Mouse (Mus musculus) right cerebral cortex, adult 2 months (tissue): ENCODE measurements around the gene Htr2a.
A peak's percentile ranks its signal among the peaks of the same experiment; 100 is the strongest.

Experiments used
- DNase-seq, 2 experiments: peaks; one replicate each; pipeline ENCODE4 v3.0.0; 2021 to 2022; ENCODE audit warnings: low spot score in 2 of 2

The Htr2a gene

DNA sequence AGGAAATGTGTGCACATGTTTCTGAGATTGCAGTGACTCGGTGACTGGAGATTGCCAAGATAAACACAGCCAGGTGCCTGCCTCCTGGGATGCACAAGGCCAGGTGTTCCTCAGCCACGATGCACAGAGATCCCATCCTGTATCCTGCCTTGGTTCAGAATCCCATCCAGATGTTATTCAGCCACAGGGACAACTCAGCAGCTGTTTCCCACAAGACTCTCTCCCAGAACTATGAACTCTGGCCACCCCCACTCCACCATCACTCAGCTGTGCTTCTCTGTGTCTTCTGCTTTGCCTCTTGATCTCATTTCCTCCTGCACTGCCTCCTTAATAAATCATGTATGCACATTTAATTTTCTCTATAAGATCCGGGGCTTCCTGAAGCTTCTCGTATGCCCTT, 56.1 kb downstream of the Htr2a start:
- DNase-seq, result no peak

DNA sequence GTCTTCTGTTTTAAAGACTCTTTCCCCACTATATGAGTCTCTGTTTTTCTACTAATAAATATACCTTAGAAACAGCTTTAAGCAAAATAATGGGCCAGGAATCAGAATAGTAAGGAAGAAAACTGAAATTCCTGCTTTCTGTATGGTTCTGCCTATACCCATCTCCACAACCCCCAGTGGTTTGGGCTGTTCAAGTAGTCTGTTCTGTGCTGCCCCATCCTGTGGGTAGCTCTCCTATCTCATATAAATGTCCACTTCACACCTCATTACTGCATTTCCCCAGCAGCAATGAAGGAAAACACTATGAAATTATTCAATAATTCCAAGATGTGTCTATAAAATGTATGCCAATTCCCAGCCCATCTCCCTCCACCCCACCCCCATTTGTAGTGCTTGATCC, 56.8 kb downstream of the Htr2a start:
- DNase-seq, result no peak

DNA sequence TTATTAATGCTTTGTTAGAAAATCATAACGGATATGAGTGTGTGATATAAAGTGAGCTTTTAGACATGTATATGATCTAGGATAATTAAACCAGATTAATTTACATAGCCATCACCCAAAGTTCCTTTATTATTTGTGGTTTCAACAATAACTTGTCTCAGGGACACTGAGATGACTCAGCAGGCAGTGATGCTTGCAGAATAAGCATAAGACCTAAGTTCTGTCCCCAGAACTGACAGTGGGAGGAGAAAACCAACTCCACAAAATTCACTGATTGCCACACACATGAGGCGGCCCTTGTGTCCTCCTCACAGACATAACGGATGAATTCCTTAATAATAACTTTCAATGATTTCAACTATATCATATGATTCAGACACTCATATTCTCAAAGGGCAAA, 58.6 kb downstream of the Htr2a start:
- no peak for DNase-seq

GRCm38 (mm10) chr14:74703930-74704329, 63.3 kb downstream of the Htr2a start:
- DNase-seq, result no peak

DNA sequence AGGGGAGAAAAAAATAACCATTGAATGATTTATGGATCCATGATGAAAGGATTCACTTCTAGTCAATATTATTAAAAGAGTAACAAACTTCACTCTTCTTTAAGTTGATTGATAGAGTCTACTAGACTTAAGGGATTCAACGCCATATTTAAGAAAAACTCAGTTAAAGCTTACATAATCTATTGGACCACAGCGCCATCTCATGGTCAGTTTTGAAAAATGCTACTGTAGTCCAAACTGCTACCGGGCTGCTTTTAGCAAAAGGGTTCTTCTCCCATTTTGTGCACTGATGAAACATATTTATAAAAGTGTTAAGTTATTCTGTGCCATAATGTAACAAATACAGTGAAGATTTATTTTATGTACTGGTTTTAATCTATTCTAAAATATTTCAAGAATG, 68.4 kb downstream of the Htr2a start:
- peak; percentile 36 to 66 for DNase-seq

GRCm38 (mm10) chr14:74723541-74723940, 82.9 kb downstream of the Htr2a start:
- no peak for DNase-seq

DNA sequence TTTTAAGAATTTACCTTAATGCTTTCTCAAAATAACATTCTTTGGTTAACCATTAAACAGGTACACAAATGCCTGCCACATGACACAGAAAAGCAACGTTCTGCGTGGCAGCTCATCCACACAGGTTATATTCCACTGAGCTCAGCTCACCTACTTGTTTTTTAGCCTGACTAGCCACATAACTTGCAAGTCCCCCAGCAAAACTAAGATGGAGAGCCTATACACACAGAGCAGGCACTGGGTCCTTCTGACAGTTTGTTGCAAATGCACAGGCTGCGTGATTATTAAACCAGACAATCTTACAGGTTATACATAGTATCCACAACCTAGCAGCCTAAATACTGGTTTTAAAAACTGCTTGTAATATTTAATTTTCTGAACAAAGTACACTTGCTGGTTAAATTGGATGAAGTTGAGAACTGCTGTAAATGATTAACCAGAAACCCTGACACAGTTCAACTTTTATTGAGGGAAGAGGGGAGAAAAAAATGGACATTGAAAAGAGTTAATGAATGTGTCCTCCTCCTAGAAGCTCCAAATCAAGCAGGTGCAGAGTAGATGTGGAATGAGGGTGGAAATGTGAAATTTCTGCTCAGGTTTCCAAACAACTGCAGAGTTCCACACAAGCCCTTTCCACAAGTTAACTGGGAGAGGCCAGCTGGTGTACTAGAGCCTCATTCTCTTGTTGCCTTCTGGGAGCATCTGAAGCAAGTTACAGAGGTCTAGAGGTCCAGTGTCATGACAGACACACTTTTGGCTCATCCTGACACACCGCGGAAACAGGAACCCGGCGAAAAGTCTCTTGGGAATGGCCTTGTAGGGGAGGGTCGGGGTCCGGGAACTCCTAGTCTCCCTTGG, 90.8 kb downstream of the Htr2a start:
- DNase-seq, result no peak

DNA sequence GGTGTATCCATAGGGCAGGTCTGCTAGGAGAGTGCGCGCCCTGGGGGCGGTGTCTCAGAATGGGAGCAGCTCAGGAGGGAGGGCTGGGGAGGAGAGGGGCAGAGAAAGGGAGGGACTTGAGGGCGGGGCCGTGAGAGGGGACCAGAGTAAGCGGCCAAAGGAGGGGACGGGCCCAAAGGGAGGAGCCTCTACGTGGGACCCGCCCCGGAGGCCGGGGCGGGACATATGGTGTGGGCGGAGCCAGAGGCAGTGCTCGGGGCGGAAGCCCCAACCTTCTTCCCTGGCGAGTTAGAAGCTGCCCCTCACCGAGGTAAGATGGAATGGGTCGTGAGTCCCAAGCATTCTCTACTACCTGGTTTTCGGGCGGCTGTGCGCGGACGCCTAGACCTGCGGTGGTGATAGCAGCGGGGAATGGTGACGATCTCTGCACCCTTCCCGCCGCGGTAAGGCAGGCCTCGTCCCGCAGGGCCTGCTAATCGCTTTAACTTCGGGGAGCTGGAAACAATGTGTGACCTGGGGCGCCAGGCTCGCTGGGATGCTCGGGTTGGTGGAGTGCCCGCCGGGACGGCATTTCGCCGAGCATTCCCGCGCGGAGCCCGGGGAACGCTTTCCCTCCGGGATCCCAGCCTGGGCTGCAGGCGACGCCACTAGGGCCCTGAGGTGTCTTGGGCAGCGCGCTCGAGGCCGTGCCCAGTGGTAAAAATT, 91.6 kb downstream of the Htr2a start, which contains the start of gene Esd:
TSS of gene Esd (plus strand) at position 219 of the 705 bp plus-strand sequence.
- DNase-seq, result peak; percentile 79 to 84

GRCm38 (mm10) chr14:74733397-74733796, 92.8 kb downstream of the Htr2a start:
- no peak for DNase-seq

DNA sequence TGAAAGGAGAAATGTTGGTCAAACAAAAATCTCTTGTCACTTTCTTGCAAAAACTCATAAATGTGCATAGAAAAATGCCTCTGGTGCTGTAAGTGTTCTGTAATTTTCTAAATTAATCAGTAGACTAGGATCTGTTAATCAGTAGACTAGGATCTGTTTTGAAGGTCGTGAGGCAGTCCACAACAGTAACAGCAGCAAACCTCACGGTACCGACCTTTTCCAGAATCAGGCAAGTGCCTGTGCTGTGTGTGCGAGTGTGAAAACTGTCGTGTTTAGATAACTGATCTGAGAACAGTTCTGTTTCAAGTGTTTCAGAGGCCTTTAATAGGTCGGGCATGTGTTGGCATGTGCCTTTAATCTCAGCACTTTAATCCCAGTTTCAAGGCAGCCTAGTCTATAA, 94.8 kb downstream of the Htr2a start:
- no peak for DNase-seq

DNA sequence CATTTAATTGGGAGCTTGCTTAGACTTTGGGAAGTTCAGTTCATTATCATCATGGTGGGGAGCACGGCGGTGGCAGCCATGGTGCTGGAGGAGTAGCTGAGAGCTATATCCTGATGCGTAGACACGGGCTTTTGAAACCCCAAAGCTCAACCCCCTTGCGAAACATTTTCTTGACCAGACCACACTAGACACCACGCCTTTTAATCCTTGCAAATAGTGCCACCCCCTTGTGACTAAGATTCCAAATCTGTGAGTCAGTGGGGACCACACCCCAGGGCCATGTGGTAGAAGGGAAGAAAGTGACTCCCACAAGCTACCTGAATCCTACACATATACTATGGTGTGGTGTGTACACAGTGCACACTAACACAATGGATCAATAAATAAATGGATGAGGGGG, 96.2 kb downstream of the Htr2a start:
- DNase-seq, result no peak
